Mouse (Mus musculus) intestine, embryonic 14.5 days (tissue): ENCODE measurements at regions not wholly inside any gene's neighbourhood (a gene's known extent, or its start where the extent isn't known, plus 50 kb on each side); places are given as distances from the start of the nearest gene placed in this dataset.

Source experiments
- ATAC-seq: fragments of 200-750 bp; cut with Nextera tagmentation; replicated peaks from 2 replicates; pipeline ENCODE4 v1.8.0; 2017; ENCODE audit warnings: low read depth, moderate number of reproducible peaks, moderate TSS enrichment, moderate library complexity; ENCODE audit not compliant: low FRiP score, low TSS enrichment
- DNase-seq: peaks from one replicate; pipeline ENCODE4 v3.0.0-alpha.2; 2018; ENCODE audit warnings: low spot score
- H3K27ac ChIP-seq: fragments of 300-500 bp; sonication (generic); 2 replicates; pipeline ENCODE4 v1.5.1; 2014; ENCODE audit warnings: low read depth, mild to moderate bottlenecking, control low read depth
- H3K27me3 ChIP-seq: fragments of 300-500 bp; sonication (generic); replicated peaks from 2 replicates; pipeline ENCODE4 v1.6.1; 2014; ENCODE audit warnings: low read length, control low read depth; ENCODE audit not compliant: control insufficient read depth, insufficient read depth
- H3K36me3 ChIP-seq: fragments of 300-500 bp; sonication (generic); 2 replicates; pipeline ENCODE4 v1.6.1; 2014; ENCODE audit warnings: low read length, control low read depth; ENCODE audit not compliant: control insufficient read depth, insufficient read depth
- H3K4me1 ChIP-seq: fragments of 300-500 bp; sonication (generic); replicated peaks from 2 replicates; pipeline ENCODE4 v1.6.1; 2014; ENCODE audit warnings: low read length, control low read depth, mixed read lengths; ENCODE audit not compliant: control insufficient read depth, insufficient read depth
- H3K4me2 ChIP-seq: fragments of 300-500 bp; sonication (generic); 2 replicates; pipeline ENCODE4 v1.6.1; 2014; ENCODE audit warnings: low read length
- H3K4me3 ChIP-seq: fragments of 300-500 bp; sonication (generic); 2 replicates; pipeline ENCODE4 v1.5.1; 2014; ENCODE audit warnings: low read depth, low read length, control low read depth, mixed read lengths
- H3K9ac ChIP-seq: fragments of 300-500 bp; sonication (generic); 2 replicates; pipeline ENCODE4 v1.6.1; 2014; ENCODE audit warnings: mild to moderate bottlenecking, low read length
- H3K9me3 ChIP-seq: fragments of 300-500 bp; sonication (generic); 2 replicates; pipeline ENCODE4 v1.6.1; 2016; ENCODE audit warnings: low read length, control low read depth; ENCODE audit not compliant: control insufficient read depth
- WGBS: fragments of 180-500 bp; shearing (Covaris S2); extraction: QIAGEN DNeasy Blood & Tissue Kit; methylation state at CpG from one replicate; pipeline ENCODE4 v1.1.7; 2014; 5-methylcytosine and 5-hydroxymethylcytosine counted together

- no peak for ATAC-seq
These were observed 53.4 kb upstream of the Lmcd1 start for GRCm38 (mm10) chr6:112220149-112220548.

GRCm38 (mm10) chr6:112221373-112221772 is 52.2 kb upstream of the Lmcd1 start:
- Histone ChIP-seq H3K27me3 (no peaks in the 10 kb centered on the region), H3K36me3 (no peaks in the 10 kb centered on the region), H3K9ac (no peak overlapping the region), H3K4me2 (no peak overlapping the region), H3K4me1 (no peaks in the 10 kb centered on the region), H3K27ac (no peak overlapping the region), H3K4me3 (no peak overlapping the region), H3K9me3 (no peaks in the 10 kb centered on the region)
- no peak for ATAC-seq
- no peak for DNase-seq
- whole genome bisulfite sequencing: 73% methylated on average over 2 of the region's 2 CpGs

More at GRCm38 (mm10) chr6:112220149-112220548, 53.4 kb upstream of the Lmcd1 start:
- Histone ChIP-seq H3K27me3 (no peaks in the 10 kb centered on the region), H3K4me1 (no peaks in the 10 kb centered on the region), H3K4me3 (no peak overlapping the region), H3K9me3 (no peaks in the 10 kb centered on the region), H3K36me3 (no peaks in the 10 kb centered on the region), H3K4me2 (no peak overlapping the region), H3K9ac (no peak overlapping the region), H3K27ac (no peak overlapping the region)
- WGBS: 80% methylated on average over 3 of the region's 3 CpGs
- DNase-seq: no peak

GRCm38 (mm10) chr6:112223325-112223724 is 50.2 kb upstream of the Lmcd1 start:
- no peak overlapping the region for H3K4me3 ChIP-seq
- ATAC-seq (no peak), DNase-seq (no peak)
- no peaks in the 10 kb centered on the region for H3K36me3 ChIP-seq
- H3K27ac ChIP-seq: no peak overlapping the region
- no peaks in the 10 kb centered on the region for H3K4me1 ChIP-seq
- no peak overlapping the region for H3K9ac ChIP-seq
- no peak overlapping the region for H3K4me2 ChIP-seq
- no peaks in the 10 kb centered on the region for H3K9me3 ChIP-seq
- 66% methylated on average over 7 of the region's 7 CpGs for WGBS
- H3K27me3 ChIP-seq: no peaks in the 10 kb centered on the region
